Mouse (Mus musculus): Measurements from ENCODE around the gene Dzip1l. TPM values are rescaled to one million over a fixed set of nuclear protein-coding genes. Genes with fewer than 3 reads are reported as not detected.

Dzip1l gene
- polyA plus RNA-seq, 1 experiment from 2014 or later, result 14.5 TPM

DNA sequence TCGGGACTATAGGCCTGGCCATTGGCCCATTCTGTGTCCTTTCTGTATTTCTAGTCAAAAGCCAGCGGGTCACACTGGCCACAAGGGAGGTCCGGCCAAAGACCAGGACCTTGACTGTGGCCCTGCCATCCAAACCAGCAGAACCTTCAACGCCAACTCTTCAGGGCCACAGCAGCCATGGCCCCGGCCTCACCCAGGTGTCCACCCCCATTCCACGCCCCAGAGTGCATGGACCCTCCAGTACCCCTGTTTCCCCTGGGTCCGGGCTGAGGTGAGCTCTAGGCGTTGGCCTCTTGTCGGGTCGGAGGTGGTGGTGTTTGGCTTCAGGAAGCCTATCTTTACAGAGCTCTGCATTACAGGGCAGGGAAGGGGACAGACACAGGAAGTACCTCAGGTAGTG, 33.6 kb downstream of the Dzip1l start:
- no peak overlapping the region for H3K9ac ChIP-seq (ENCODE audit: low read depth, low read length)
- H3K4me2 ChIP-seq (replicated peaks; ENCODE audit: low read depth, low read length), result no peak overlapping the region
- no peak overlapping the region for H3K27ac ChIP-seq (ENCODE audit: low read depth, low read length)
- DNase-seq (ENCODE audit: low spot score) (no peak), ATAC-seq (ENCODE audit: low FRiP score) (0 out of 2 replicates have a peak, but pooled peaks have one; percentile 25)
- no peaks in the 10 kb centered on the region for H3K9me3 ChIP-seq (ENCODE audit: control insufficient read depth, low read length)
- WGBS, result 91% methylated on average over 10 of the region's 10 CpGs
- no peaks in the 10 kb centered on the region for H3K36me3 ChIP-seq (ENCODE audit: control insufficient read depth, insufficient read depth, low read length)
- no peaks in the 10 kb centered on the region for H3K27me3 ChIP-seq (ENCODE audit: control insufficient read depth, insufficient read depth, low read length)
- no peak overlapping the region for H3K4me3 ChIP-seq (ENCODE audit: low read depth, low read length)
- no peaks in the 10 kb centered on the region for H3K4me1 ChIP-seq (replicated peaks; ENCODE audit: control insufficient read depth, insufficient read depth, low read length)

DNA sequence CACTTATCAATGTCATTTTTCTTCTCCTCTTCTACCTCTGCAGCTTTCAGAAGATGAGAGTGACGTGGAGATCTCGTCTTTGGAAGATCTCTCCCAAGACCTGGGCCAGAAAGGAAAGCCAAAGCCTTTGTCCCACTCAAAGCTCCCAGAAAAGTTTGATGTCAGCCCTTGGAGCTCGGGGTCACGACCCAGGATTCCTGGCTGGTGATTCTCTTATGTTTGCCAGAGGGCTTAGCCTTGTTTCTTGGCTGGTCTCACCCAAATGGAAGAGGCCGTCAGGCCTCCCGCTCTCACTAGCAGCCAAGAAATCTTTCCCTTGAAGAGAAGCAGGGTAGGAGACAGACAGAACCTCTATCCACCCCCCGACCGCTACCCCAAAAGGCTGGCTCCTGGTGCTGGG, 38.3 kb downstream of the Dzip1l start:
- 83% methylated on average over 8 of the region's 8 CpGs for WGBS
- no peak overlapping the region for H3K4me3 ChIP-seq (ENCODE audit: low read depth, low read length)
- H3K36me3 ChIP-seq (ENCODE audit: control insufficient read depth, insufficient read depth, low read length), result peaks cover 6% of the 10 kb centered on the region; the same call in 1 of the 2 replicates

GRCm38 (mm10) chr9:99671603-99672002, 42.3 kb downstream of the Dzip1l start:
- ATAC-seq (ENCODE audit: low FRiP score) (no peak), DNase-seq (ENCODE audit: low spot score) (peak; percentile 10)
- WGBS, result 46% methylated on average over 2 of the region's 2 CpGs

More for the DNA sequence above, 38.3 kb downstream of the Dzip1l start:
- H3K27me3 ChIP-seq (ENCODE audit: control insufficient read depth, insufficient read depth, low read length), result no peaks in the 10 kb centered on the region
- no peak overlapping the region for H3K27ac ChIP-seq (ENCODE audit: low read depth, low read length)
- no peak overlapping the region for H3K4me2 ChIP-seq (replicated peaks; ENCODE audit: low read depth, low read length)
- no peaks in the 10 kb centered on the region for H3K9me3 ChIP-seq (ENCODE audit: control insufficient read depth, low read length)
- ATAC-seq (ENCODE audit: low FRiP score) (no peak), DNase-seq (ENCODE audit: low spot score) (no peak)
- no peaks in the 10 kb centered on the region for H3K4me1 ChIP-seq (replicated peaks; ENCODE audit: control insufficient read depth, insufficient read depth, low read length)
- no peak overlapping the region for H3K9ac ChIP-seq (ENCODE audit: low read depth, low read length)

GRCm38 (mm10) chr9:99675714-99676113, 46.4 kb downstream of the Dzip1l start:
- DNase-seq (ENCODE audit: low spot score), result no peak
- 90% methylated on average over 3 of the region's 3 CpGs for WGBS
- H3K4me1 ChIP-seq (replicated peaks; ENCODE audit: control insufficient read depth, insufficient read depth, low read length), result no peaks in the 10 kb centered on the region
- H3K9me3 ChIP-seq (ENCODE audit: control insufficient read depth, low read length), result no peaks in the 10 kb centered on the region
- H3K27me3 ChIP-seq (ENCODE audit: control insufficient read depth, insufficient read depth, low read length), result no peaks in the 10 kb centered on the region
- H3K36me3 ChIP-seq (ENCODE audit: control insufficient read depth, insufficient read depth, low read length), result no peaks in the 10 kb centered on the region
- ATAC-seq (ENCODE audit: low FRiP score), result no peak
- H3K4me3 ChIP-seq (ENCODE audit: low read depth, low read length), result no peak overlapping the region
- H3K27ac ChIP-seq (ENCODE audit: low read depth, low read length), result no peak overlapping the region
- H3K9ac ChIP-seq (ENCODE audit: low read depth, low read length), result no peak overlapping the region
- H3K4me2 ChIP-seq (replicated peaks; ENCODE audit: low read depth, low read length), result no peak overlapping the region

More at GRCm38 (mm10) chr9:99671603-99672002, 42.3 kb downstream of the Dzip1l start:
- H3K27ac ChIP-seq (ENCODE audit: low read depth, low read length), result no peak overlapping the region
- no peaks in the 10 kb centered on the region for H3K27me3 ChIP-seq (ENCODE audit: control insufficient read depth, insufficient read depth, low read length)
- H3K36me3 ChIP-seq (ENCODE audit: control insufficient read depth, insufficient read depth, low read length), result peaks cover 6% of the 10 kb centered on the region; the same call in 1 of the 2 replicates
- no peak overlapping the region for H3K9ac ChIP-seq (ENCODE audit: low read depth, low read length)
- no peak overlapping the region for H3K4me2 ChIP-seq (replicated peaks; ENCODE audit: low read depth, low read length)
- no peaks in the 10 kb centered on the region for H3K4me1 ChIP-seq (replicated peaks; ENCODE audit: control insufficient read depth, insufficient read depth, low read length)
- no peaks in the 10 kb centered on the region for H3K9me3 ChIP-seq (ENCODE audit: control insufficient read depth, low read length)
- no peak overlapping the region for H3K4me3 ChIP-seq (ENCODE audit: low read depth, low read length)

- no peak for DNase-seq (ENCODE audit: low spot score)
- Histone ChIP-seq H3K4me3 (ENCODE audit: low read depth, low read length) (no peak overlapping the region), H3K36me3 (ENCODE audit: control insufficient read depth, insufficient read depth, low read length) (no peaks in the 10 kb centered on the region), H3K27ac (ENCODE audit: low read depth, low read length) (no peak overlapping the region), H3K4me2 (replicated peaks; ENCODE audit: low read depth, low read length) (no peak overlapping the region), H3K4me1 (replicated peaks; ENCODE audit: control insufficient read depth, insufficient read depth, low read length) (no peaks in the 10 kb centered on the region), H3K27me3 (ENCODE audit: control insufficient read depth, insufficient read depth, low read length) (no peaks in the 10 kb centered on the region), H3K9ac (ENCODE audit: low read depth, low read length) (no peak overlapping the region), H3K9me3 (ENCODE audit: control insufficient read depth, low read length) (no peaks in the 10 kb centered on the region)
- WGBS, result 88% methylated on average over 21 of the region's 21 CpGs
- no peak for ATAC-seq (ENCODE audit: low FRiP score)
Measured at GRCm38 (mm10) chr9:99681980-99682570, 52.8 kb downstream of the Dzip1l start.

GRCm38 (mm10) chr9:99685061-99685521, 55.8 kb downstream of the Dzip1l start:
- Histone ChIP-seq H3K9me3 (ENCODE audit: control insufficient read depth, low read length) (no peaks in the 10 kb centered on the region), H3K27me3 (ENCODE audit: control insufficient read depth, insufficient read depth, low read length) (no peaks in the 10 kb centered on the region), H3K27ac (ENCODE audit: low read depth, low read length) (no peak overlapping the region), H3K36me3 (ENCODE audit: control insufficient read depth, insufficient read depth, low read length) (no peaks in the 10 kb centered on the region), H3K9ac (ENCODE audit: low read depth, low read length) (no peak overlapping the region), H3K4me1 (replicated peaks; ENCODE audit: control insufficient read depth, insufficient read depth, low read length) (no peaks in the 10 kb centered on the region), H3K4me3 (ENCODE audit: low read depth, low read length) (no peak overlapping the region), H3K4me2 (replicated peaks; ENCODE audit: low read depth, low read length) (no peak overlapping the region)
- WGBS, result 78% methylated on average over 5 of the region's 5 CpGs
- DNase-seq (ENCODE audit: low spot score), result no peak
- ATAC-seq (ENCODE audit: low FRiP score), result no peak

DNA sequence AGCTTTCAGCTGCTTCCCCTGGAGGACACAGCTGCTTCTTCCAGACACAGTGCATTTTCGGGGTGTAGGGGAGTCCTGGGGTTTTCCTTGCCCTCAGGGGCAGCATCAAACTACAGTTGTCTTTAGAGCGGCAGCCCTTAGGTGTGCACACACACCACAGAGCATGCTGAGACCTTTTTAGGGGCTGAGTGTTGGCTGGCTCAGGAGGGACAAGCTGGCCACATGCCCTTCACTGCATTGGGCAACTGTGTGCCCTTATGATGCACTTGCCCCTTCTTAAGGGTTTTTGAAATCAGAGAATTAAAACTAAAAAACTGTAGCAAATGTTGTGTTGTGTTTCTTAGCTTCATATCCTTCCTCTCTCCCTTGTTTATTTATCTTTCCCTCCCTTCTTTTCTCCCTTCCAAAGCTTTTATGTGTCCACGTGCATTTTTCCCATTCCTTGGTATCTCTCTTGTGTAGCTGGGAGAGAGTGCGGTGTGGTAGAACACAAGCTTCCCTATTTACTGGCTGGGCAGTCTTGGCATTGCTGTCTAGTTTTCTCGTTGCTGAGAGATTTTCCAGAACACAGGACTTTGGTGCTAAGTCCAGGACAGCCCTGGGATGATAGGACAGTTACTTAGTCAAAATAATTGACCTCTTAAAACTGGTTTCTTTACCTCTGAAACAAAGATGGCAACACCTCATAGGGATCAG, 56.4 kb downstream of the Dzip1l start:
- Histone ChIP-seq H3K9me3 (ENCODE audit: control insufficient read depth, low read length) (no peaks in the 10 kb centered on the region), H3K9ac (ENCODE audit: low read depth, low read length) (no peak overlapping the region), H3K36me3 (ENCODE audit: control insufficient read depth, insufficient read depth, low read length) (no peaks in the 10 kb centered on the region), H3K4me1 (replicated peaks; ENCODE audit: control insufficient read depth, insufficient read depth, low read length) (no peaks in the 10 kb centered on the region), H3K27me3 (ENCODE audit: control insufficient read depth, insufficient read depth, low read length) (no peaks in the 10 kb centered on the region), H3K27ac (ENCODE audit: low read depth, low read length) (no peak overlapping the region), H3K4me2 (replicated peaks; ENCODE audit: low read depth, low read length) (no peak overlapping the region), H3K4me3 (ENCODE audit: low read depth, low read length) (no peak overlapping the region)
- DNase-seq (ENCODE audit: low spot score) (no peak), ATAC-seq (ENCODE audit: low FRiP score) (no peak)
- 75% methylated on average over 5 of the region's 5 CpGs for WGBS

DNA sequence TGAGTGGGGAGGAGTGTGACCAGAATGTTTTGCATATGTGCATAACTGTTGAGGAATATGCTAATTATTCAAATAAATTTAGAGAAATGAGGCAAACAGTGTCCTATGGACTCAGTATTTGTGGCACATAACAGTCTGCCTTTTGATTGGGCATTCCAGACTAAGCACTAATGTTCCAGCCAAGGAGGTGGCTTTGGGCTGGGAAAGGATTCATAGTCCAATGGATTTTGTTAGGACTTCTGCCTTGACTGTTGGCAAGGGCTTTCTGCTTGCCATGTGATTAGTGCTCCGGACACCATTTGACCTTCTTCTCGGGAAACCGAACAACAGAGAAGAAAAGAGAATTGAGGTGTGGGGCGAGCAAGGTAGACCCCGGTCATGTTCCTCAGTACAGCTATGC, 60.5 kb downstream of the Dzip1l start:
- ATAC-seq (ENCODE audit: low FRiP score), result no peak
- Histone ChIP-seq H3K4me1 (replicated peaks; ENCODE audit: control insufficient read depth, insufficient read depth, low read length) (no peaks in the 10 kb centered on the region), H3K4me2 (replicated peaks; ENCODE audit: low read depth, low read length) (no peak overlapping the region), H3K4me3 (ENCODE audit: low read depth, low read length) (no peak overlapping the region), H3K27me3 (ENCODE audit: control insufficient read depth, insufficient read depth, low read length) (no peaks in the 10 kb centered on the region), H3K9me3 (ENCODE audit: control insufficient read depth, low read length) (no peaks in the 10 kb centered on the region), H3K36me3 (ENCODE audit: control insufficient read depth, insufficient read depth, low read length) (no peaks in the 10 kb centered on the region), H3K27ac (ENCODE audit: low read depth, low read length) (no peak overlapping the region), H3K9ac (ENCODE audit: low read depth, low read length) (no peak overlapping the region)
- DNase-seq (ENCODE audit: low spot score), result no peak
- 94% methylated on average over 5 of the region's 5 CpGs for WGBS

GRCm38 (mm10) chr9:99690386-99690785, 61.1 kb downstream of the Dzip1l start:
- Histone ChIP-seq H3K4me1 (replicated peaks; ENCODE audit: control insufficient read depth, insufficient read depth, low read length) (no peaks in the 10 kb centered on the region), H3K27ac (ENCODE audit: low read depth, low read length) (no peak overlapping the region), H3K4me2 (replicated peaks; ENCODE audit: low read depth, low read length) (no peak overlapping the region), H3K27me3 (ENCODE audit: control insufficient read depth, insufficient read depth, low read length) (no peaks in the 10 kb centered on the region), H3K9me3 (ENCODE audit: control insufficient read depth, low read length) (no peaks in the 10 kb centered on the region), H3K36me3 (ENCODE audit: control insufficient read depth, insufficient read depth, low read length) (no peaks in the 10 kb centered on the region), H3K4me3 (ENCODE audit: low read depth, low read length) (no peak overlapping the region), H3K9ac (ENCODE audit: low read depth, low read length) (no peak overlapping the region)
- DNase-seq (ENCODE audit: low spot score), result no peak
- no peak for ATAC-seq (ENCODE audit: low FRiP score)
- WGBS, result 90% methylated on average over 7 of the region's 7 CpGs
